ENCODE assay signal across 15 mouse cellular contexts in genomic region chr7:90312151-90312883, GRCm38 (mm10). TPM values are rescaled to one million over a fixed set of nuclear protein-coding genes. Genes with fewer than 3 reads are reported as not detected.
DNase-seq lines count a peak whose midpoint lies in the region; ATAC-seq lines count a peak whose summit lies in the region.
"Had no signal": no experiment of that assay in that cellular context is flagged by ENCODE, and none has a peak within 500 bp of the region (broad histone marks: within the 10 kb centered on the region; RNA-seq: fewer than 3 reads in every experiment).

No protein-coding gene starts in this region.

- H3K9ac ChIP-seq in kidney, embryonic 16.5 days (replicated peaks; ENCODE audit: low read length): no peak overlapping the region
- H3K9ac ChIP-seq: liver, embryonic 15.5 days had no signal

- no peak overlapping the region for H3K4me2 ChIP-seq in kidney, embryonic 16.5 days (replicated peaks; ENCODE audit: low read depth, low read length)
- H3K4me2 ChIP-seq: liver, embryonic 15.5 days had no signal

- peaks cover 6% of the 10 kb centered on the region; the same call in 1 of the 2 replicates for H3K4me1 ChIP-seq in kidney, embryonic 16.5 days (ENCODE audit: insufficient read depth, low read length)
- H3K4me1 ChIP-seq: heart, embryonic 10.5 days; liver, embryonic 15.5 days had no signal

- ATAC-seq in kidney, embryonic 16.5 days (ENCODE audit: low FRiP score, low TSS enrichment): peak; percentile 54; the same call in 1 of the 2 replicates
- ATAC-seq: hindbrain, embryonic 16.5 days; midbrain, embryonic 16.5 days had no signal

- no peaks in the 10 kb centered on the region for H3K27me3 ChIP-seq in kidney, embryonic 16.5 days (ENCODE audit: insufficient read depth, low read length)
- H3K27me3 ChIP-seq: liver, embryonic 15.5 days had no signal

- H3K9me3 ChIP-seq in kidney, embryonic 16.5 days (ENCODE audit: low read length): no peaks in the 10 kb centered on the region
- H3K9me3 ChIP-seq: heart, embryonic 10.5 days; liver, embryonic 15.5 days had no signal

- no peak overlapping the region for H3K27ac ChIP-seq in kidney, embryonic 16.5 days (ENCODE audit: low read length)
- H3K27ac ChIP-seq: heart, embryonic 10.5 days; liver, embryonic 15.5 days had no signal

- DNase-seq in kidney, adult 18-20 months: no peak
- DNase-seq in CD4-positive, CD25-positive, alpha-beta regulatory T cell, adult 2 months (ENCODE audit: low read depth, low spot score): peak; percentile 58
- DNase-seq in gastrocnemius, postnatal 10 days: peak; percentile 41
- peak; percentile 58 for DNase-seq in lung, postnatal 36 days
- DNase-seq in neural tube, embryonic 10.5 days (ENCODE audit: extremely low spot score, low spot score): no peak
- DNase-seq in retina, postnatal 1 day: no peak
- no peak for DNase-seq in urinary bladder, postnatal 10 days (ENCODE audit: low spot score)

- H3K4me3 ChIP-seq in kidney, embryonic 16.5 days (ENCODE audit: low read length): no peak overlapping the region
- H3K4me3 ChIP-seq: heart, embryonic 10.5 days; liver, embryonic 15.5 days had no signal

- 26% methylated on average over 7 of the region's 7 CpGs for WGBS in kidney, embryonic 16.5 days

- no peaks in the 10 kb centered on the region for H3K36me3 ChIP-seq in kidney, embryonic 16.5 days (ENCODE audit: insufficient read depth, low read length)
- H3K36me3 ChIP-seq: heart, embryonic 10.5 days; liver, embryonic 15.5 days had no signal

RNA-seq across cellular contexts. Expression of gene Sytl2, which starts 10.3 kb away (rescaled TPM):
- polyA plus RNA-seq in kidney, embryonic 16.5 days (2015; fragmentation: Nextera tagmentation; extraction: Ambion mirVana): 10.1 and 11.1 TPM in 2 replicates
- total RNA-seq in gastrocnemius, postnatal 10 days (2021): 10 to 100 TPM; 75.0 to 91.4 TPM

RNA-seq across cellular contexts. Expression of gene Ccdc83, which starts 46.7 kb away (rescaled TPM):
- polyA plus RNA-seq in kidney, embryonic 16.5 days (2015; fragmentation: Nextera tagmentation; extraction: Ambion mirVana): not detected in 2 replicates
- total RNA-seq in gastrocnemius, postnatal 10 days (2021): under 1 TPM; 0.61 to 0.87 TPM
- total RNA-seq: adrenal gland, adult 18-20 months had no signal
- polyA plus RNA-seq: cortical plate, adult 2 months; forebrain, embryonic 11.5 days; hindbrain, embryonic 16.5 days; liver, embryonic 15.5 days; midbrain, embryonic 16.5 days had no signal

Comparison
In these comparisons a context has a peak if more than half of its experiments do, and no peak if none do; other contexts are left out.
1. DNase-seq: peak in CD4-positive, CD25-positive, alpha-beta regulatory T cell, adult 2 months (single experiment), gastrocnemius, postnatal 10 days (single experiment) and lung, postnatal 36 days (single experiment); none in kidney, adult 18-20 months (single experiment), neural tube, embryonic 10.5 days (single experiment), retina, postnatal 1 day (single experiment) and urinary bladder, postnatal 10 days (single experiment).